Mouse (Mus musculus): ENCODE measurements around the gene Tsc22d1. TPM values are rescaled to one million over a fixed set of nuclear protein-coding genes. Genes with fewer than 3 reads are reported as not detected.

Gene Tsc22d1
- total RNA-seq (2014; rRNA removed) = 25.6 and 33.3 TPM in 2 replicates
- polyA plus RNA-seq (2012; rRNA removed) = 28.3 and 60.1 TPM in 2 replicates

GRCm38 (mm10) chr14:76414862-76415780 is at the start of gene Tsc22d1:
Tsc22d1 (plus strand) TSS chr14:76414961.
- DNase-seq (ENCODE audit: extremely low read depth, low read depth, low spot score) = no peak
- TF ChIP-seq CTCF (IDR thresholded peaks at IDR 0.05; ENCODE audit: low read depth, low read length) = no peak
- TF ChIP-seq POLR2A (IDR thresholded peaks at IDR 0.05; ENCODE audit: extremely low read depth, insufficient read depth, low read length) = no peak
- Histone ChIP-seq H3K27ac (replicated peaks; ENCODE audit: insufficient read depth, low read depth, low read length) (no peak within 1 kb of the TSS), H3K4me3 (ENCODE audit: insufficient read depth, low read depth, low read length) (peak within 1 kb of the TSS; percentile 60), H3K9ac (ENCODE audit: low read depth, low read length) (peak within 1 kb of the TSS; percentile 78), H3K4me1 (ENCODE audit: control insufficient read depth, insufficient read depth, low read length) (no peaks in the 10 kb centered on the region), H3K36me3 (ENCODE audit: control insufficient read depth, insufficient read depth, low read length) (no peaks in the 10 kb centered on the region), H3K79me2 (ENCODE audit: control insufficient read depth, insufficient read depth, low read length) (no peaks in the 10 kb centered on the region), H3K27me3 (ENCODE audit: control insufficient read depth, insufficient read depth, low read length) (peaks cover 11% of the 10 kb centered on the region)
- under 1% methylated on average over 123 of the region's 128 CpGs for WGBS

GRCm38 (mm10) chr14:76373638-76374037 is 41.1 kb upstream of the Tsc22d1 start:
- no peak for DNase-seq (ENCODE audit: extremely low read depth, low read depth, low spot score)
- Histone ChIP-seq H3K79me2 (ENCODE audit: control insufficient read depth, insufficient read depth, low read length) (no peaks in the 10 kb centered on the region), H3K9ac (ENCODE audit: low read depth, low read length) (no peak overlapping the region), H3K4me3 (ENCODE audit: insufficient read depth, low read depth, low read length) (no peak overlapping the region), H3K4me1 (ENCODE audit: control insufficient read depth, insufficient read depth, low read length) (no peaks in the 10 kb centered on the region), H3K27me3 (ENCODE audit: control insufficient read depth, insufficient read depth, low read length) (no peaks in the 10 kb centered on the region), H3K27ac (replicated peaks; ENCODE audit: insufficient read depth, low read depth, low read length) (no peak overlapping the region), H3K36me3 (ENCODE audit: control insufficient read depth, insufficient read depth, low read length) (no peaks in the 10 kb centered on the region)
- no peak for TF ChIP-seq CTCF (IDR thresholded peaks at IDR 0.05; ENCODE audit: low read depth, low read length)
- TF ChIP-seq POLR2A (IDR thresholded peaks at IDR 0.05; ENCODE audit: extremely low read depth, insufficient read depth, low read length) = no peak
- WGBS = 94% methylated on average over 6 of the region's 6 CpGs

GRCm38 (mm10) chr14:76374601-76375000 is 40.2 kb upstream of the Tsc22d1 start:
- H3K79me2 ChIP-seq (ENCODE audit: control insufficient read depth, insufficient read depth, low read length) = no peaks in the 10 kb centered on the region

GRCm38 (mm10) chr14:76376561-76376960 is 38.2 kb upstream of the Tsc22d1 start:
- H3K4me1 ChIP-seq (ENCODE audit: control insufficient read depth, insufficient read depth, low read length) = no peaks in the 10 kb centered on the region
- no peak overlapping the region for H3K27ac ChIP-seq (replicated peaks; ENCODE audit: insufficient read depth, low read depth, low read length)
- H3K9ac ChIP-seq (ENCODE audit: low read depth, low read length) = no peak overlapping the region
- H3K4me3 ChIP-seq (ENCODE audit: insufficient read depth, low read depth, low read length) = no peak overlapping the region
- WGBS = 79% methylated on average over 5 of the region's 5 CpGs
- H3K36me3 ChIP-seq (ENCODE audit: control insufficient read depth, insufficient read depth, low read length) = no peaks in the 10 kb centered on the region
- no peaks in the 10 kb centered on the region for H3K79me2 ChIP-seq (ENCODE audit: control insufficient read depth, insufficient read depth, low read length)
- H3K27me3 ChIP-seq (ENCODE audit: control insufficient read depth, insufficient read depth, low read length) = no peaks in the 10 kb centered on the region
- TF ChIP-seq CTCF (IDR thresholded peaks at IDR 0.05; ENCODE audit: low read depth, low read length) (no peak), POLR2A (IDR thresholded peaks at IDR 0.05; ENCODE audit: extremely low read depth, insufficient read depth, low read length) (no peak)
- no peak for DNase-seq (ENCODE audit: extremely low read depth, low read depth, low spot score)

More at GRCm38 (mm10) chr14:76374601-76375000, 40.2 kb upstream of the Tsc22d1 start:
- no peaks in the 10 kb centered on the region for H3K36me3 ChIP-seq (ENCODE audit: control insufficient read depth, insufficient read depth, low read length)
- no peak overlapping the region for H3K27ac ChIP-seq (replicated peaks; ENCODE audit: insufficient read depth, low read depth, low read length)
- no peak for DNase-seq (ENCODE audit: extremely low read depth, low read depth, low spot score)
- 75% methylated on average over 6 of the region's 6 CpGs for WGBS
- TF ChIP-seq POLR2A (IDR thresholded peaks at IDR 0.05; ENCODE audit: extremely low read depth, insufficient read depth, low read length) (no peak), CTCF (IDR thresholded peaks at IDR 0.05; ENCODE audit: low read depth, low read length) (no peak)
- H3K27me3 ChIP-seq (ENCODE audit: control insufficient read depth, insufficient read depth, low read length) = no peaks in the 10 kb centered on the region
- H3K4me3 ChIP-seq (ENCODE audit: insufficient read depth, low read depth, low read length) = no peak overlapping the region
- no peaks in the 10 kb centered on the region for H3K4me1 ChIP-seq (ENCODE audit: control insufficient read depth, insufficient read depth, low read length)
- H3K9ac ChIP-seq (ENCODE audit: low read depth, low read length) = no peak overlapping the region

GRCm38 (mm10) chr14:76379411-76379810 is 35.4 kb upstream of the Tsc22d1 start:
- Histone ChIP-seq H3K79me2 (ENCODE audit: control insufficient read depth, insufficient read depth, low read length) (no peaks in the 10 kb centered on the region), H3K4me1 (ENCODE audit: control insufficient read depth, insufficient read depth, low read length) (no peaks in the 10 kb centered on the region), H3K36me3 (ENCODE audit: control insufficient read depth, insufficient read depth, low read length) (no peaks in the 10 kb centered on the region), H3K27me3 (ENCODE audit: control insufficient read depth, insufficient read depth, low read length) (no peaks in the 10 kb centered on the region), H3K27ac (replicated peaks; ENCODE audit: insufficient read depth, low read depth, low read length) (no peak overlapping the region), H3K4me3 (ENCODE audit: insufficient read depth, low read depth, low read length) (no peak overlapping the region), H3K9ac (ENCODE audit: low read depth, low read length) (no peak overlapping the region)
- 94% methylated on average over 3 of the region's 3 CpGs for WGBS
- no peak for DNase-seq (ENCODE audit: extremely low read depth, low read depth, low spot score)
- TF ChIP-seq CTCF (IDR thresholded peaks at IDR 0.05; ENCODE audit: low read depth, low read length) (no peak), POLR2A (IDR thresholded peaks at IDR 0.05; ENCODE audit: extremely low read depth, insufficient read depth, low read length) (no peak)

GRCm38 (mm10) chr14:76388025-76388424 is 26.7 kb upstream of the Tsc22d1 start:
- Histone ChIP-seq H3K27me3 (ENCODE audit: control insufficient read depth, insufficient read depth, low read length) (no peaks in the 10 kb centered on the region), H3K4me1 (ENCODE audit: control insufficient read depth, insufficient read depth, low read length) (no peaks in the 10 kb centered on the region), H3K36me3 (ENCODE audit: control insufficient read depth, insufficient read depth, low read length) (no peaks in the 10 kb centered on the region), H3K27ac (replicated peaks; ENCODE audit: insufficient read depth, low read depth, low read length) (no peak overlapping the region), H3K79me2 (ENCODE audit: control insufficient read depth, insufficient read depth, low read length) (no peaks in the 10 kb centered on the region), H3K4me3 (ENCODE audit: insufficient read depth, low read depth, low read length) (no peak overlapping the region), H3K9ac (ENCODE audit: low read depth, low read length) (no peak overlapping the region)
- 74% methylated on average over 7 of the region's 7 CpGs for WGBS
- DNase-seq (ENCODE audit: extremely low read depth, low read depth, low spot score) = no peak
- TF ChIP-seq CTCF (IDR thresholded peaks at IDR 0.05; ENCODE audit: low read depth, low read length) (no peak), POLR2A (IDR thresholded peaks at IDR 0.05; ENCODE audit: extremely low read depth, insufficient read depth, low read length) (no peak)

Data from liver, adult 2 months (tissue).